Mouse (Mus musculus) bone marrow macrophage, adult 2 months (primary cell): ENCODE measurements around the gene Mmp15. TPM values are rescaled to one million over a fixed set of nuclear protein-coding genes. Genes with fewer than 3 reads are reported as not detected.
A peak's percentile ranks its signal among the peaks of the same experiment; 100 is the strongest.

Source experiments
- H3K27ac ChIP-seq: 2 replicates; pipeline ENCODE4 v1.5.1; 2012; ENCODE audit warnings: low read depth, low read length; ENCODE audit not compliant: insufficient read depth
- H3K4me1 ChIP-seq: 2 replicates; pipeline ENCODE4 v1.6.1; 2012; ENCODE audit warnings: low read length; ENCODE audit not compliant: control insufficient read depth, insufficient read depth
- H3K4me3 ChIP-seq: 2 replicates; pipeline ENCODE4 v1.5.1; 2012; ENCODE audit warnings: mild to moderate bottlenecking, low read length, moderate library complexity; ENCODE audit not compliant: insufficient read depth
- CTCF ChIP-seq: IDR thresholded peaks from 2 replicates; pipeline ENCODE4 v1.5.1; 2012; ENCODE audit warnings: low read depth, mild to moderate bottlenecking, low read length, moderate library complexity
- POLR2A ChIP-seq: IDR thresholded peaks from 2 replicates; pipeline ENCODE4 v1.6.1; 2012; ENCODE audit warnings: mild to moderate bottlenecking, low read depth, low read length, borderline replicate concordance
- polyA plus RNA-seq: library from polyadenylated mRNA; stranded (reverse); fragments of >200 nt; gene quantifications from 2 replicates; pipeline ENCODE4 v1.2.4, GENCODE M21; 2012; ENCODE audit not compliant: missing spikeins, insufficient read depth, insufficient read length

Mmp15 gene
- polyA plus RNA-seq, 1 experiment: not detected

GRCm38 (mm10) chr8:95352871-95353866 is 1.1 kb downstream of the Mmp15 start:
- H3K27ac ChIP-seq: no peak overlapping the region
- TF ChIP-seq CTCF (no peak), POLR2A (no peak)
- peak overlapping the region; percentile 52 for H3K4me3 ChIP-seq
- H3K4me1 ChIP-seq: peaks cover 13% of the 10 kb centered on the region

- TF ChIP-seq CTCF (no peak), POLR2A (no peak)
- H3K4me3 ChIP-seq: no peak overlapping the region
- H3K27ac ChIP-seq: no peak overlapping the region
- peaks cover 2% of the 10 kb centered on the region for H3K4me1 ChIP-seq
Measured at GRCm38 (mm10) chr8:95354606-95355005, 2.5 kb downstream of the Mmp15 start.

GRCm38 (mm10) chr8:95358550-95359411 is 6.7 kb downstream of the Mmp15 start:
- no peak overlapping the region for H3K27ac ChIP-seq
- TF ChIP-seq CTCF: no peak
- TF ChIP-seq POLR2A: no peak

GRCm38 (mm10) chr8:95360181-95361015 is 8.3 kb downstream of the Mmp15 start:
- H3K4me1 ChIP-seq: no peaks in the 10 kb centered on the region
- TF ChIP-seq POLR2A (no peak), CTCF (no peak)
- no peak overlapping the region for H3K27ac ChIP-seq
- H3K4me3 ChIP-seq: no peak overlapping the region

More at GRCm38 (mm10) chr8:95358550-95359411, 6.7 kb downstream of the Mmp15 start:
- no peaks in the 10 kb centered on the region for H3K4me1 ChIP-seq
- no peak overlapping the region for H3K4me3 ChIP-seq

- H3K4me1 ChIP-seq: no peaks in the 10 kb centered on the region
- H3K27ac ChIP-seq: no peak overlapping the region
- TF ChIP-seq CTCF (no peak), POLR2A (no peak)
- no peak overlapping the region for H3K4me3 ChIP-seq
Measured at GRCm38 (mm10) chr8:95361016-95361341, 8.9 kb downstream of the Mmp15 start.

- TF ChIP-seq POLR2A: no peak
Measured at GRCm38 (mm10) chr8:95362272-95362671, 10.2 kb downstream of the Mmp15 start.

GRCm38 (mm10) chr8:95363849-95364248 is 11.8 kb downstream of the Mmp15 start:
- no peak for TF ChIP-seq CTCF
- TF ChIP-seq POLR2A: no peak
- no peak overlapping the region for H3K27ac ChIP-seq
- H3K4me3 ChIP-seq: no peak overlapping the region
- no peaks in the 10 kb centered on the region for H3K4me1 ChIP-seq

More at GRCm38 (mm10) chr8:95362272-95362671, 10.2 kb downstream of the Mmp15 start:
- H3K27ac ChIP-seq: no peak overlapping the region
- H3K4me3 ChIP-seq: no peak overlapping the region
- no peaks in the 10 kb centered on the region for H3K4me1 ChIP-seq

- Histone ChIP-seq H3K4me1 (no peaks in the 10 kb centered on the region), H3K4me3 (no peak overlapping the region), H3K27ac (no peak overlapping the region)
- no peak for TF ChIP-seq POLR2A
- no peak for TF ChIP-seq CTCF
Measured at GRCm38 (mm10) chr8:95369581-95370326, 17.7 kb downstream of the Mmp15 start.
